Mouse (Mus musculus): ENCODE results near the gene Kcnh4. TPM values are rescaled to one million over a fixed set of nuclear protein-coding genes. Genes with fewer than 3 reads are reported as not detected.

Kcnh4 gene
- polyA plus RNA-seq, 1 experiment from 2014 or later = not detected

DNA sequence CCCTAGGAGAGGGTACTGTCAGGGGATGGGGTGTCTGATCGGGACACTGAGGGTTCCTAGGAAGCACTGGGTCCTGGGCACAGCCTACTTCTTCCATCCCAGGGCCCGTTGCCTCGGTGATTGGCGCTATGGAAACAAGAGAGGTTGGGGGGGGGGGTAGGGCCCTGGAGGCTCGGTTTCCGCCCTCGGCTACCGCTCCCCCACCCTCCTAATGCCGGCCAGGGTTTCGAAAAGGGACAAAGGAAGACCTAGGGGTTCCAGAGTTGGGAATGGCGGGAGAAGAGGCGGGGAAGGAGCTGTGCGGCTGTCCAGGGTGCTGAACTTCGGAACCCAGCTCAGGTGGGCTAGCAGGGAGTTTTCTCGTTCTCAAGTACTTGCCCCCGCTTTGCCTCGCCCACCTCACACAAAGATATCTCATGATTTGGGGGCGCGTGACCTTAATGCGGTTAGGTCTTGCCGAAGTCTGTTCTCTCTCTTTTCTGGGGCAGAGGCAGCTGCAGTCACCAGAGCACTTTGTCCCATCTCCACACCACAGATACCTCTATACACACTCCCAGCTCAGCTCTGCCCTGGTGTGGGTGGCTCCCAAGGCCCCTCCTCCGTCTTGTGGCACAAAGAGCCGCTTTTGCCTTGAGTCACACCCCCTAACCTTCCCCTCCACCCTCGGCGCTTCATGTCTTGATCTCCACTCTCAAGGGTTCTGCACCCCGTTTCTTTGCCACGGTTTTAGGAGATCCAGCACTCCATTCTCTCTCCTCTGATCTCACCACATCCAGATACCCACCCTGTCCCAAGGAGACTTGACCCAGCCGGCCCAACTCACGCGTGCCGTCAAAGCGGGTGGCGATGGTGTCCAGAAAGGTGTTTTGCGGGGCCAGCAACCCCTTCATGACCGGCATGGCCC lies 783 bp downstream of the Kcnh4 start:
- Histone ChIP-seq H3K4me3 (peak overlapping the region; percentile 30), H3K36me3 (no peaks in the 10 kb centered on the region), H3K27ac (no peak overlapping the region), H3K9ac (no peak overlapping the region), H3K27me3 (peaks cover 59% of the 10 kb centered on the region), H3K4me2 (peak overlapping the region; percentile 49), H3K9me3 (no peaks in the 10 kb centered on the region), H3K4me1 (peaks cover 19% of the 10 kb centered on the region)
- WGBS = 3% methylated on average over 35 of the region's 35 CpGs
- ATAC-seq (ENCODE audit: insufficient number of reproducible peaks, low FRiP score, low TSS enrichment, low read depth) = no peak

DNA sequence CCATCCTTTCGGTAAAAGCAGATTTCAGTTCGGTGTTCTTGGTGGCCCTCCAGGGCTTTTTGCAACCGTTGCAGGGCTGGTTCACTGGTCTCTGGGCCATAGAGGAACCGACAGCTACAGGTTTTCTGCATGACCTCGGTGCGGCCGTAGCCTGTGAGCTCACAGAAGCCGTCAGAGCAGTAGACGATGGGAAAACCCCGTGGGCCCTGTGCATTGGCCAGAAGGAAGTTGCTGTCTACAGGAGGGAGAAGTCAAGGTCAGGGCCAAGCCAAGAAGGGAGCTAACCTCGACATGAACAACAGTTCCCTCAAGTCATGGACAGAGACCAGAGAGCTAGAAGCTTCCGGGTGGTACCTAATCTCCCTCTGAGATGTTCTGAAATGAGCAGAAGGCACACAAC lies 2.2 kb downstream of the Kcnh4 start:
- no peak for ATAC-seq (ENCODE audit: insufficient number of reproducible peaks, low FRiP score, low TSS enrichment, low read depth)
- Histone ChIP-seq H3K4me1 (peaks cover 19% of the 10 kb centered on the region), H3K9me3 (no peaks in the 10 kb centered on the region), H3K4me3 (no peak overlapping the region), H3K9ac (no peak overlapping the region), H3K27ac (no peak overlapping the region), H3K4me2 (no peak overlapping the region), H3K27me3 (peaks cover 56% of the 10 kb centered on the region), H3K36me3 (no peaks in the 10 kb centered on the region)
- 86% methylated on average over 12 of the region's 12 CpGs for WGBS

DNA sequence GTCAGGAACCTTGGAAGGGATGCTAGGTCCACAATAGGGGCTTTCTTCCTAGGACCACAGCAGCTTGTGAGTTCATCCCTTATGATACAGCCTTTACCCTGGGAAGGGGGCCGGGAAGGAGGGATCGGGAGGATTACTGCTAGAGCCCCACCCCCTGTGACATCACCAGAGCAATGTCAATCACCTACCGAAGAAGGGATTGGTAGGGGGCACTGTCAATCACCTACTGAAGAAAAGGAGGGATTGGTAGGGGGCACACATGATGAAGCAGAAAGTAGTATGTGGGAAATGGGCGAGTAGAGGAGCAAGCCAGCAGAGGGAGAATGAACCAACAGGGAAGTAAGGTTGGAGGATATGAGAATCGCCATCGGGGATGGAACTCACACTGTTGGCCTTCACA lies 3.3 kb downstream of the Kcnh4 start:
- Histone ChIP-seq H3K27ac (no peak overlapping the region), H3K4me1 (peaks cover 14% of the 10 kb centered on the region), H3K9ac (no peak overlapping the region), H3K9me3 (no peaks in the 10 kb centered on the region), H3K36me3 (no peaks in the 10 kb centered on the region), H3K4me2 (no peak overlapping the region), H3K27me3 (peaks cover 47% of the 10 kb centered on the region), H3K4me3 (no peak overlapping the region)
- ATAC-seq (ENCODE audit: insufficient number of reproducible peaks, low FRiP score, low TSS enrichment, low read depth) = no peak
- whole genome bisulfite sequencing = 60% methylated on average over 6 of the region's 6 CpGs

DNA sequence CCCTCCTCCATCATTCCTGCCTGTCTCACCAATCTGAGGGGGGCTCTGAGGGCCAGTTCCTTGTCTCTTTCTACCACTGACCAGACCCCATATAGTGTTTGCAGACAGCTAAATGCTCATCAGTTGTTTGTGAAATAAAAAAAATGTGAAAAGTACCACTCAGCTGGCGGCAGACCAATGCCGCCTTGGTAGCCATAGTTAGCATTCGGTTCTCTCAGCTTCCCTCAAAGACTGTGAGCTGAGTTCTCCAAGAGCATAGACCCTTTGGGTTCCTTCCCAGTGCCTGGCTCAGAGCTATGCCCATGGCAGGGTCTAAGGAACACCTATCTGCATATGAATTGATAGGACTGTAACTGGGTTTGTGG lies 5.1 kb downstream of the Kcnh4 start:
- Histone ChIP-seq H3K4me2 (no peak overlapping the region), H3K9ac (no peak overlapping the region), H3K4me1 (peaks cover 11% of the 10 kb centered on the region), H3K9me3 (no peaks in the 10 kb centered on the region), H3K27ac (no peak overlapping the region), H3K4me3 (no peak overlapping the region), H3K27me3 (peaks cover 36% of the 10 kb centered on the region), H3K36me3 (no peaks in the 10 kb centered on the region)
- 95% methylated on average over 3 of the region's 3 CpGs for WGBS
- ATAC-seq (ENCODE audit: insufficient number of reproducible peaks, low FRiP score, low TSS enrichment, low read depth) = no peak

DNA sequence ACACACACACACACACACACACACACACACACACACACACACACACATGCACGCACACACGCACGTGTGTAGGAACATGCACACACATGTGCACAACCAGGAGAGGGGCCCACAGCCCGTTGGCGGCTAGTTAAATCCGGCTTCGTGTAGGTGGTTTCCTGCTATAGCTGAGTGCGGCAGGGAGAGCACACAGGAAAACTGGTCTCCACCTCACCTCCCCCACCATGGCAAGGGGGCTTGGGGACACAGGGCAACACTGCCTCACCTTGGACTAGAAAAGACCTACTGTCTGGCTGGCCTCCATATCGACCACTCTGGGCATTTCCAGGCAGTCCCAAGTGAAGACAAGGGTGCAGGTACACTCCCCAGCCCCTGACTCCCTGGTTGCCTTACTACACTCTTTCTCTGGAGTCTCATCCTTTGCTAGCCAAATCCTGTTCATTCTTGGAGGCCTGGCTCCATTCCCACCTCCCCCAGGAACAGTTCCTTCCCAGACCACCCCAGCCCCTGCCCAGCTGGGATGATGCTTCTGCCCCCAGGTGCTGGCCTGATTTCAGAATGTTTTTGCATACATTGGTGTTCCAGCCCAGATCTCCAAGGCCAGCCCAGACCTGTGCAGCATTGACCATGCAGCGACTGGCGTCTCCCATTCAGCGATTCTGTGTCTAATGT lies 5.6 kb downstream of the Kcnh4 start:
- Histone ChIP-seq H3K36me3 (no peaks in the 10 kb centered on the region), H3K4me3 (no peak overlapping the region), H3K27me3 (peaks cover 35% of the 10 kb centered on the region), H3K27ac (no peak overlapping the region), H3K9me3 (no peaks in the 10 kb centered on the region), H3K4me1 (peaks cover 6% of the 10 kb centered on the region), H3K4me2 (no peak overlapping the region), H3K9ac (no peak overlapping the region)
- 82% methylated on average over 12 of the region's 12 CpGs for WGBS
- ATAC-seq (ENCODE audit: insufficient number of reproducible peaks, low FRiP score, low TSS enrichment, low read depth) = no peak

DNA sequence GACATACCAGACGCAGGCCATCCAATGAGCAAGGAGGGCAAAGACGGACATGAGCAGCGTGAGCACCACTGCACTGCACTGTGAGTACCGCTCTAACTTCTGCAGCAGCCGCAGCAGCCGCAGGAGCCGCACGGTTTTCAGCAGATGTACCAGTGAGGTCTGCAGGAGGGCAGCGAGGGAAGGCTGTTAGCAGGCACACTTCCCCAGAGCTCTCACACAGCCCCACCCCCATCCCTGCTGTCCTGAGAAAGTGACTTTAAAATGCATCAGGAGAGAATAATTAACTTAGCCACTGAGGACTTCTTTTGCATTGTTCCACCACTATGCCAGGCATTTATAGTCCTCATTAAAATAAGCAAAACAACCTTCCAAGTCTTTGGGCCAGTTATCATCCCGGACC lies 7.4 kb downstream of the Kcnh4 start:
- ATAC-seq (ENCODE audit: insufficient number of reproducible peaks, low FRiP score, low TSS enrichment, low read depth) = no peak
- no peak overlapping the region for H3K4me3 ChIP-seq
- H3K4me2 ChIP-seq = no peak overlapping the region
- 28% methylated on average over 10 of the region's 10 CpGs for WGBS
- H3K27me3 ChIP-seq = peaks cover 27% of the 10 kb centered on the region
- no peak overlapping the region for H3K9ac ChIP-seq
- H3K9me3 ChIP-seq = no peaks in the 10 kb centered on the region
- no peaks in the 10 kb centered on the region for H3K4me1 ChIP-seq
- no peaks in the 10 kb centered on the region for H3K36me3 ChIP-seq
- no peak overlapping the region for H3K27ac ChIP-seq

DNA sequence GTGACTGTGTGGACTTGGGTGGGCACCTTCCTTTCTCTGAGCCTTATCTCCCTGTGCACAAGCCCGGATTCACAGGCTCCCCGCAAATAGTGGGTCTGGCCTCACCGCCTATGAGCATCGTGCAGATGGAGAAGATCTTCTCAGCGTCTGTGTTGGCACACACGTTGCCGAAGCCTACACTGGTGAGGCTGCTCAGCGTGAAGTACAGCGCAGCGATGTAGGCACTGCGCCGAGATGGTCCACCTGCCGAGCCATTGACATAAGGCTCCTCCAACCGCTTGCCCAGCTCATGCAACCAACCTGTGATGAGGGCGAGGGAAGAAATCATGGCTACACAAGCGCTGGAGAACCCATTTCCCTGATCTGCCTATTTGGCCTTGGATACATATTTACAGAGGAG lies 9.6 kb downstream of the Kcnh4 start:
- Histone ChIP-seq H3K9me3 (no peaks in the 10 kb centered on the region), H3K9ac (no peak overlapping the region), H3K36me3 (no peaks in the 10 kb centered on the region), H3K4me3 (no peak overlapping the region), H3K4me1 (no peaks in the 10 kb centered on the region), H3K27ac (no peak overlapping the region), H3K4me2 (no peak overlapping the region), H3K27me3 (peaks cover 30% of the 10 kb centered on the region)
- no peak for ATAC-seq (ENCODE audit: insufficient number of reproducible peaks, low FRiP score, low TSS enrichment, low read depth)
- 86% methylated on average over 16 of the region's 16 CpGs for WGBS

DNA sequence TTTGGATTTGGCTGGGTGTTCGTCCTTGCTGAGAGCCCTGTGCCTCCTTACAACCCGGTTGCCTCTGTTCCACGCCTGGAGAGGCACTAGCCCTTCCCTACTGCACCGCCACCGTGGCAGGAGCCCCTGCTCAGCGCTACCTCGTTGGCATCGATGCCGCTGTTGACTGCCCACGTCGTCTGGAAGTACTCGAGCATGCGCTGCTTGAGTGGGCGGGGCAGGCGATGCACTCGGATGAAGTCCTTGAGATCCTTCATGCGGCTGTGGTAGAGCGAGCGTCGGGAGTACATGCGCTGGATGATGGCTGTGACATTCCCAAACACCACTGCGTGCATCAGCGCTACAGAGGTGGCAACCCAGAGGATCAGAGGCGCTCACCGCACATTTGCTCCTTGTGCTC lies 10.3 kb downstream of the Kcnh4 start:
- no peak for ATAC-seq (ENCODE audit: insufficient number of reproducible peaks, low FRiP score, low TSS enrichment, low read depth)
- H3K9me3 ChIP-seq = no peaks in the 10 kb centered on the region
- H3K9ac ChIP-seq = no peak overlapping the region
- H3K4me2 ChIP-seq = no peak overlapping the region
- H3K27me3 ChIP-seq = peaks cover 29% of the 10 kb centered on the region
- no peak overlapping the region for H3K4me3 ChIP-seq
- no peaks in the 10 kb centered on the region for H3K4me1 ChIP-seq
- H3K36me3 ChIP-seq = no peaks in the 10 kb centered on the region
- H3K27ac ChIP-seq = no peak overlapping the region
- 45% methylated on average over 25 of the region's 25 CpGs for WGBS

DNA sequence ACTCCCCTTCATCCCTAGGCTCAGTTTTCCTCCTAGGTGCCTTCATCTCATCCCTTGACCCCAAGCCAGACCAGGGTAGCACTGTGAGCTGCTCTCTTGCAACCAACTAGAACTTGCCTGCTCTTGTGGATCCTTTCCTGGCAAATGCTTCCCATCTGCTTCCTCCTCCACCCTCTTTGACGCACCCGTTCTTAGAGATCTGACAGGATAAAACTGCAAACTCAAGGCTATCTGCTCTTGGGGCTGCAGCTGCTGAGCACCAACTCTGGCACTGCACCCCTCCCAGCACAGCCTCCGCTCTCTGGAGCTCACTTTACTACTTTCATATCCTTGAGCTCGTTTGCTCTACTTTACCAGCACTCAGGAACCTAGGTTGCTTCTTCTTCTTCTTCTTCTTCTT lies 11.1 kb downstream of the Kcnh4 start:
- Histone ChIP-seq H3K9ac (no peak overlapping the region), H3K4me2 (no peak overlapping the region), H3K4me3 (no peak overlapping the region), H3K27me3 (peaks cover 26% of the 10 kb centered on the region), H3K9me3 (no peaks in the 10 kb centered on the region), H3K4me1 (no peaks in the 10 kb centered on the region), H3K27ac (no peak overlapping the region), H3K36me3 (no peaks in the 10 kb centered on the region)
- 74% methylated on average over 4 of the region's 4 CpGs for WGBS
- ATAC-seq (ENCODE audit: insufficient number of reproducible peaks, low FRiP score, low TSS enrichment, low read depth) = no peak

DNA sequence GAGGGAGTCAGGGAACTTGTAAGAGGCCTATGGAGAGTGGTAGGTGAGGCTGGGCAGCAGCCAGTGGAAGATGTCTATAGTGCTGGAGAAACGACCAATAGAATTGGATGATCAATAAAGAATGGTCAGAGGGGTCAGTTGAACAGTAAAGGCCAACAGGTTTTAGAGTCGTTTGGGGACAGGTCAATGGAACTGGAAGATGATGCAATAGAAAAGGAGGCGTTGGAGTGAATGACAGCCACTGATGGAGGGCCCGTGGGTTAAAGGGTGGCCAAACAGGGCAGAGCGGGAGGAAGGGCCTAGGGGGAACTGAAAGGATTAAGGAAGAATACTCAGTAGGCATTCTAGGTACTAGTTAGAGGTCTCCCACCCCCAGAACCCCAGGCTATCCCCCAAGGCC lies 12.6 kb downstream of the Kcnh4 start:
- Histone ChIP-seq H3K9me3 (no peaks in the 10 kb centered on the region), H3K4me2 (no peak overlapping the region), H3K36me3 (no peaks in the 10 kb centered on the region), H3K4me1 (no peaks in the 10 kb centered on the region), H3K27me3 (peaks cover 22% of the 10 kb centered on the region), H3K4me3 (no peak overlapping the region), H3K9ac (no peak overlapping the region), H3K27ac (no peak overlapping the region)
- 71% methylated on average over 5 of the region's 5 CpGs for WGBS
- no peak for ATAC-seq (ENCODE audit: insufficient number of reproducible peaks, low FRiP score, low TSS enrichment, low read depth)

DNA sequence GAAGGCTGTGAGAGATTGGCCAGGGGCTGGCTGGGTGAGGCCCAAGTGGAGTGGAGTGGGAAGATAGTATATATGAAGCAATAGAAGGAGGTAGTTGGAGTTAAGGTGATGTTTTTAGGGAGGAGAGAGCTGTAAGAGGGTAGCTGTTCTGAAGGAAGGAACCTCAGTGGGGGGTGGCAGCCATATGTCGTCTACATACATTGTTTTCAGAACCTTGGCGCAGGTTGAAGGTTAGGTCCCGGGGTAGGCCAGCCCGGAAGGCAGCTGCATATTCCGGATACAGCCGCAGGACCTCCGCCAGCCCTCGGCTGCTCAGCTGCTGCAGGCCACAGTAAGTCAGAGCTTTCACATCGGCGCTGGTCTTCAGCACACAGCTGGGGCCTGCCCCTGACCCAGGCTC lies 13.2 kb downstream of the Kcnh4 start:
- no peak overlapping the region for H3K4me3 ChIP-seq
- peaks cover 22% of the 10 kb centered on the region for H3K27me3 ChIP-seq
- no peak overlapping the region for H3K4me2 ChIP-seq
- H3K4me1 ChIP-seq = no peaks in the 10 kb centered on the region
- H3K36me3 ChIP-seq = no peaks in the 10 kb centered on the region
- WGBS = 73% methylated on average over 10 of the region's 10 CpGs
- ATAC-seq (ENCODE audit: insufficient number of reproducible peaks, low FRiP score, low TSS enrichment, low read depth) = no peak
- no peaks in the 10 kb centered on the region for H3K9me3 ChIP-seq
- no peak overlapping the region for H3K9ac ChIP-seq
- H3K27ac ChIP-seq = no peak overlapping the region

DNA sequence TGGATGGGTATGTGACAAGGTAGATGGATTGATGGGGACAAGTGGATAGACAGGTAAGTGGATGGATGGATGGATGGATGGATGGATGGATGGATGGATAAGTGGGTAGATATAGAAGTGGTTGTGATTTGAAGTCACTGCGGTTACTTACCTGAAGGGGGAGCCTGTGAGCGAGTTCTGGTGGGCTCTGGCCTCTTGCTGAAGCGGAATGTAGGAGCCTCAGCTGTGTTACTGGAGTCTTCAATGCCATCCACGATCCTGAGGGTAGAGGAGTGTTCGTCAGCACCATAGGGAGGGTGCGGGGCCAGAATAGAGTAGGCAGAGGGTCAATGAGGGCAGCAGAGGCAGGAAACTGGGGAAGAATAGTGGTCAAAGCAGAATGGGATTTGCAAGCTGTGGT lies 14.7 kb downstream of the Kcnh4 start:
- Histone ChIP-seq H3K27me3 (peaks cover 20% of the 10 kb centered on the region), H3K9me3 (no peaks in the 10 kb centered on the region), H3K4me1 (no peaks in the 10 kb centered on the region), H3K27ac (no peak overlapping the region), H3K9ac (no peak overlapping the region), H3K36me3 (no peaks in the 10 kb centered on the region), H3K4me3 (no peak overlapping the region), H3K4me2 (no peak overlapping the region)
- WGBS = 12% methylated on average over 6 of the region's 6 CpGs
- no peak for ATAC-seq (ENCODE audit: insufficient number of reproducible peaks, low FRiP score, low TSS enrichment, low read depth)
